Mouse (Mus musculus) hindbrain, embryonic 16.5 days (tissue): Measurements from ENCODE around the gene Asic3. TPM values are rescaled to one million over a fixed set of nuclear protein-coding genes. Genes with fewer than 3 reads are reported as not detected.
"Not testable (repeated sequence)": the region's sequence is repeated elsewhere in the genome, so short reads cannot be mapped to it uniquely, and the experiment has no call there.

ENCODE experiments used
- ATAC-seq: fragments of 200-750 bp; cut with Nextera tagmentation; 2 replicates; pipeline ENCODE4 v1.8.0; 2017; ENCODE audit warnings: moderate TSS enrichment, moderate library complexity
- H3K27ac ChIP-seq: fragments of 300-500 bp; sonication (generic); 2 replicates; pipeline ENCODE4 v1.5.1; 2014; ENCODE audit warnings: low read depth, mild to moderate bottlenecking, control low read depth, low read length, moderate library complexity
- H3K27me3 ChIP-seq: fragments of 300-500 bp; sonication (generic); replicated peaks from 2 replicates; pipeline ENCODE4 v1.6.1; 2014; ENCODE audit warnings: low read length; ENCODE audit not compliant: control insufficient read depth, insufficient read depth
- H3K36me3 ChIP-seq: fragments of 300-500 bp; sonication (generic); 2 replicates; pipeline ENCODE4 v1.6.1; 2014; ENCODE audit warnings: mild to moderate bottlenecking, low read length, moderate library complexity, mixed read lengths; ENCODE audit not compliant: control insufficient read depth, insufficient read depth
- H3K4me1 ChIP-seq: fragments of 300-500 bp; sonication (generic); 2 replicates; pipeline ENCODE4 v1.6.1; 2014; ENCODE audit warnings: low read depth, low read length; ENCODE audit not compliant: control insufficient read depth, insufficient read depth
- H3K4me2 ChIP-seq: fragments of 300-500 bp; sonication (generic); 2 replicates; pipeline ENCODE4 v1.6.1; 2014; ENCODE audit warnings: mild to moderate bottlenecking, low read length, control low read depth, moderate library complexity
- H3K4me3 ChIP-seq: fragments of 300-500 bp; sonication (generic); 2 replicates; pipeline ENCODE4 v1.5.1; 2014; ENCODE audit warnings: mild to moderate bottlenecking, low read length, control low read depth, moderate library complexity
- H3K9ac ChIP-seq: fragments of 300-500 bp; sonication (generic); 2 replicates; pipeline ENCODE4 v1.6.1; 2014; ENCODE audit warnings: low read depth, mild to moderate bottlenecking, control low read depth, low read length, moderate library complexity
- H3K9me3 ChIP-seq: fragments of 300-500 bp; sonication (generic); 2 replicates; pipeline ENCODE4 v1.6.1; 2014; ENCODE audit warnings: mild to moderate bottlenecking, low read length, moderate library complexity; ENCODE audit not compliant: control insufficient read depth
- WGBS: fragments of 180-500 bp; shearing (Covaris S2); extraction: QIAGEN DNeasy Blood & Tissue Kit; methylation state at CpG from one replicate; pipeline ENCODE4 v1.1.7; 2014; 5-methylcytosine and 5-hydroxymethylcytosine counted together
- polyA plus RNA-seq: library from polyadenylated mRNA; unstranded; fragments of >200 nt; fragmentation: Nextera tagmentation; extraction: Ambion mirVana; gene quantifications from 2 replicates; pipeline ENCODE4 v1.2.1, GENCODE M21; 2015

Asic3 gene
- polyA plus RNA-seq, 1 experiment from 2014 or later, result 0.85 TPM

DNA sequence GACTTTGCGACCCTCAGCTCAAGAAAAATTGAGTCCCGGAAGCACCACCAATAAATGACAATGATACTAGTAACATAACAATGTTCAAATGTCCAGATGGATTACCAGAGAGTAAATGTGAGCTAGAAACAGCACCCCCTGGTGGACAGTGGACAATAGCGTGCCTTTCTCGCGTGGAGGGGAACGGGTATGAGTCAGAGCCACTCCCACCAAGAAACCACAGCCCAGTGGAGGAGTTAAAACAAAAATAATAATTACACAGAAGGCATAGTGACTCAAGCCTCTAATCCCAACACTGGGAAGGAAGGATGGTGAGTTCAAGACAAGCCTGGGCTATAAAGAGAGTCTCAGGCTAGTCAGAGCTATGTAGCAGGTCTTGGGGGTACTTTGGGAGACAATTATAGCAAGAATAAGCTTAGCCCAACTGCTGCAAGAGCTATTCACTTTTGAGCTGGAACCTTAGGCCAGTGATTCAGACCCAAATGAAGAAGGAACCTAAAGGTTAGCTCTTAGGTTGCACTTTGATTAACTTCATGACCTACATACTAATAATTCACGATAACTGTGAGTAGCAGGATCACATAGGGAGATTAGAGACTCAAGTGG lies 19.7 kb upstream of the Asic3 start, which contains the start of gene Abcb8:
Abcb8 (plus strand) TSS at position 272 of the 606 bp plus-strand sequence.
- peak within 1 kb of the TSS; percentile 62 for H3K4me2 ChIP-seq
- peak within 1 kb of the TSS; percentile 71 for H3K9ac ChIP-seq
- no peak for ATAC-seq
- H3K4me1 ChIP-seq, result peaks cover under 1% of the 10 kb centered on the region; the same call in 1 of the 2 replicates
- peak within 1 kb of the TSS; percentile 66 for H3K4me3 ChIP-seq
- WGBS, result 22% methylated on average over 7 of the region's 7 CpGs
- H3K27me3 ChIP-seq, result peaks cover 6% of the 10 kb centered on the region
- no peaks in the 10 kb centered on the region for H3K36me3 ChIP-seq
- no peaks in the 10 kb centered on the region for H3K9me3 ChIP-seq
- H3K27ac ChIP-seq, result peak within 1 kb of the TSS; percentile 91

DNA sequence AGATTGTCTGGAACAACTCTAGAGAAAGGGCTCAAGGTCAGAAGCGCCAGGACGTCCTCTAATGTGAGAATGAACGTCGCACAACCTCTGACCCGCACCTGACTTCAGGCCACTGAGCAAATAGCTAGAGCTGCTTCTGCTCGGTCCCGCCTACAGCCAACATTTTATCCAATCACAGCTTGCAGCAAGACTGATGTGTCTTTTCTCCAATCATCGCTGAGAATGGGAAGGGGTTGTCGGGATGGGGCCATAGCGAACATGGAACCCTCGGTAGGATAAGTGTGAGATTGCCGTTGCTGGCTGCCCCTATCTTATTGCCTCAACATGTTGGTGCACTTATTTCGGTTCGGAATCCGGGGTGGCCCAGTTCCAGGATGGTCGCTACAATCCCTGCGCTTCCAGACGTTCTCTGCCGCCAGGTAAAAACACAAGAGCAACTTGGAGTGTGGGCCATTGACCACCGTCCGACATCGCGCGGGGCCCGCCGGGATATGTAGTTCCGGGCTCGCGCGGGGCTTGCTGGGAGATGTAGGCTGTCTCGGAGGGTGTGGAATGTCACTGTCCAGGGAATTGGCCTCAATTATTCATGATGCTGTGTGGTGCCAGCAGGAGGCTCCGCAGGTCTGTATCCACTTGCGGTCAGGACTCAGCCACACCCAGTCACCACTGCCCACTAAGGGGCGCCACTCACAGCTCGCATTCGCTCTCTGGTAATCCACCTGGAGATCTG lies 18.9 kb upstream of the Asic3 start:
- Histone ChIP-seq H3K27ac (peak overlapping the region; percentile 91), H3K27me3 (peaks cover 3% of the 10 kb centered on the region), H3K9ac (peak overlapping the region; percentile 71), H3K4me2 (peak overlapping the region; percentile 62), H3K36me3 (no peaks in the 10 kb centered on the region), H3K9me3 (no peaks in the 10 kb centered on the region), H3K4me3 (peak overlapping the region; percentile 66), H3K4me1 (no peaks in the 10 kb centered on the region)
- ATAC-seq, result peak; percentile 97
- 1% methylated on average over 36 of the region's 36 CpGs for WGBS

DNA sequence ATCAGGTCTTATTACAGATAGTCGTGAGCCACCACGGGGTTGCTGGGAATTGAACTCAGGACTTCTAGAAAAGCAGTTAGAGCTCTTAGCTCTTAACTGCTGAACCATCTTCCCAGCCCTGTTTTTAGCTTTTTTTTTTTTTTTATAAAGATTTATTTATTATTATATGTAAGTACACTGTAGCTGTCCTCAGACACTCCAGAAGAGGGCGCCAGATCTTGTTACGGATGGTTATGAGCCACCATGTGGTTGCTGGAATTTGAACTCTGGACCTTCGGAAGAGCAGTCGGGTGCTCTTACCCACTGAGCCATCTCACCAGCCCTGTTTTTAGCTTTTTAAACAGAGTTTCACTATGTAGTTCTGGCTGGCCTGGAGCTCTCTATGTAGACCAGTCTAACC lies 16.9 kb upstream of the Asic3 start:
- H3K4me3 ChIP-seq, result not testable (repeated sequence)

DNA sequence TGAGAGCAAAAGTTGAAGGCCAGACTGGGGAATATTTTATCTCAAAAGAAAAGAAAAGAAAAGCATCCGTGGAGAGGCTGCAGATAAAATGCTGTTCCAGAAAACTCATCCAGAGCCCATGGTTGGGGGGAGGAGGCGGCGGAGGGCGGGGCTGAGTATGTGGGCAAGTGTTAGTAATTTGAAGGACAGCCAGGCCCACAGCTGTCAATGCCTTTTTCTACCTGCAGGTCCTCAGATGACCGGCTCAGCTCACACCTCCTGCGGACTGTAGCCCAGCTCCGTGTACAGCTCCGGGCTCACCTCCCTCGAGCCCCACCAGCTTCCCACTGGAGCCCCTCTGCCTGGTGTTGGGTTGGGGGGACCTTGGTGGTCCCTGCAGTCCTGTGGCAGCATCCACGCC lies 13.5 kb upstream of the Asic3 start:
- Histone ChIP-seq H3K27me3 (no peaks in the 10 kb centered on the region), H3K4me3 (no peak overlapping the region), H3K36me3 (peaks cover 4% of the 10 kb centered on the region), H3K4me2 (no peak overlapping the region), H3K9me3 (no peaks in the 10 kb centered on the region), H3K4me1 (no peaks in the 10 kb centered on the region; the same call in 1 of the 2 replicates), H3K9ac (no peak overlapping the region), H3K27ac (no peak overlapping the region)
- 93% methylated on average over 10 of the region's 10 CpGs for WGBS
- no peak for ATAC-seq

More for the DNA sequence above, 16.9 kb upstream of the Asic3 start:
- H3K9me3 ChIP-seq, H3K27ac ChIP-seq, H3K4me2 ChIP-seq, H3K27me3 ChIP-seq, H3K36me3 ChIP-seq, H3K9ac ChIP-seq, H3K4me1 ChIP-seq, ATAC-seq: not testable (repeated sequence)
- 90% methylated on average over 6 of the region's 6 CpGs for WGBS

DNA sequence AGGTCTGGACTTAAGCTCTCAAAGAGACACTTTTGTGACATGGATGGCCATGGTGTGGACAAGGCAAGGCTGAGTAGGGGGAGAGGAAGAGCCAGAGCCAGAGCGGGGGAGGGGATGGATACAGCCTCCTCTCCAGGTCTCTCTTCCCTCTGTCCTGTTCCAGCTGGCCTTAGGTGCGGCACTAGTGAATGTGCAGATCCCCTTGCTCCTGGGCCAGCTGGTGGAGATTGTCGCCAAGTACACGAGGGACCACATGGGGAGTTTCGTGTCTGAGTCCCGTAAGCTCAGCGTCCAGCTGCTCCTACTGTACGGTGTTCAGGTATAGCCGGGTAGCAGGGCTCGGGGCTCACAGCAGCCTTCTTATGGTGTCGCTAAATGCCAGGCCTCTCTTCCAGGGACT lies 12.8 kb upstream of the Asic3 start:
- H3K36me3 ChIP-seq, result peaks cover 4% of the 10 kb centered on the region
- ATAC-seq, result no peak
- no peak overlapping the region for H3K9ac ChIP-seq
- H3K9me3 ChIP-seq, result no peaks in the 10 kb centered on the region
- no peaks in the 10 kb centered on the region for H3K27me3 ChIP-seq
- 82% methylated on average over 11 of the region's 11 CpGs for WGBS
- H3K4me1 ChIP-seq, result no peaks in the 10 kb centered on the region; the same call in 1 of the 2 replicates
- no peak overlapping the region for H3K4me2 ChIP-seq
- no peak overlapping the region for H3K27ac ChIP-seq
- H3K4me3 ChIP-seq, result no peak overlapping the region

DNA sequence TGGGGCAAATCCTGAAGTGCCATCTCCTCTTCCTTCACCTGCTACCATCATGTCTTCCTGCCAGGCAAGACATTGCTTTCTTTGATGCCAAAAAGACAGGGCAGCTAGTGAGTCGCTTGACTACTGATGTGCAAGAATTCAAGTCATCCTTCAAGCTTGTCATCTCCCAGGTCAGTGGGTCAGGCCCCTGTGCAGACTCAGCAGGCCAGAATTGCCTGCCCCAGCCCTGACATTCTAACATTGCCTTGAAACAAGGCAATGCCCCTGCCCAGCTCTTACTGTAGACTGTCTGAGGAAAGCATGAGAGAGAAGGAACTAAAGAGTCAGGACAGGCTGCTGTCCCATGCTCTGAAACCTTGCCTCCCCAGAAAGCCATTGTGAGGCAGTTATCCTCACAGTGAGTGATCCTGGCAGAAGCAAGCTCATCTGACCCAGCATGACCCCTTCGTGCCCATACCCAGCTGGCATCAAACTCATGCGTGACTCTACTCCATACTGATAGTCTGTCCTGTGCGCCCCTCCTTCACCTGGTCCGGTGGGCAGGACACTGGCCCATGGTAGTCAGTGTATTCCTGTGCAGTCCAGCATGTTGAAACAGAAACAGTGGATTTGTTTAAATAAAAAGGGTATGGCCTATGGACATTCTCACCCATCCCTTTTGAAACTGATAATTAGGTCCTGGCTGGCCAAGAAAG lies 12.1 kb upstream of the Asic3 start:
- Histone ChIP-seq H3K4me3 (no peak overlapping the region), H3K4me1 (no peaks in the 10 kb centered on the region; the same call in 1 of the 2 replicates), H3K27me3 (no peaks in the 10 kb centered on the region), H3K4me2 (no peak overlapping the region), H3K27ac (no peak overlapping the region), H3K9me3 (no peaks in the 10 kb centered on the region), H3K36me3 (peaks cover 4% of the 10 kb centered on the region), H3K9ac (no peak overlapping the region)
- 88% methylated on average over 5 of the region's 5 CpGs for WGBS
- no peak for ATAC-seq

DNA sequence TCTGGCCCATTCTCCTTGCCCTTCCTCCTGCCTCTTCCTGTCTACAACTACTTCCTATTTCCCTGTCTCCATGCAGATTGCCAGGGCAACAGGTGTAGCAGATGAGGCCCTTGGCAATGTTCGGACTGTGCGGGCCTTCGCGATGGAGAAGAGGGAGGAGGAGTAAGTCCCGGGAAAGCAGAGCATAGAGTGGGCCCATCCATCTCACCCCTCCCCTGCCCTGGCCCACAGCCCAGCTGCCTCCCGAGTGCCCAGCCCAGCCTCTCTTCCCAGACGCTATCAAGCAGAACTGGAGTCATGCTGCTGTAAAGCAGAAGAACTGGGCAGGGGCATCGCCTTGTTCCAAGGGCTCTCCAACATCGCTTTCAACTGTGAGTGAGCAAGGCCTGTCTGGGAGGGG lies 11.2 kb upstream of the Asic3 start:
- ATAC-seq, result peak; percentile 70
- no peaks in the 10 kb centered on the region for H3K9me3 ChIP-seq
- WGBS, result 51% methylated on average over 9 of the region's 9 CpGs

DNA sequence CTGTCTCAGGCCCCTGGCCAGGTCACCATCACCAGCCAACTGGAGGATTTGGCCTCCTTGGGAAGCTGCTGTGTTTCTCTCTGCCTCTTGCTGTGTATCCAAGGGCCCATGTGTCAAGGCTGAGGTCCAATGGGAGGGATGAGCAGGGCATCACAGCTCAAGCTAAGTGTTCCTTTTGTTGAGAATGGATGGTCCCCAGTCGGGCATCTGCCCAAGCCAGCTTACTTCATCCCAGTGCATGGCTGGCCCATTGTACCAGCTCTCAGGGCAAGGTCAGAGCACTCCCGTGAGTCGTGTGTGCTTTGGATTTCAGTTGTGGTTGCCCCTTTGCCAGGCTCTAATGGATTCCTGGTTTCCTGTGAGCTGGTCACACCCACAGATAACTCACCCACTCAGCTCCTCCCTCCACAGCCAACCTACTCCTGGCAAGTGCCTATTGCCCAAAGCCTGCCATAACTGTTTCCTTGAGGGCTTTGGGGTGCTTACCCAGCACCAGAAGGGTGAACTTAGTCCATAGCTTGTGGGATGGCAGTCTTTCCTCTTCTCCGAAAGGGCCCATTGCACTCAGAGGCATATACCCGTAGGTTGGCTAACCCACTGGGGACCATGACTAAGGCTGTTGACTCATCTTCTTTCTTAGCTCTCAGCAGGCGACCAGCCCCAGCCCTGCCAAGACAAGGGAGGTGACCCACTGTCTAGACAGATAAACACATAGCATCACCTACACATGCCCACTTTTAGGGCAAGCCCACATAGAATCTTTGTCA lies 8.4 kb upstream of the Asic3 start:
- Histone ChIP-seq H3K4me1 (no peaks in the 10 kb centered on the region; the same call in 1 of the 2 replicates), H3K4me2 (no peak overlapping the region), H3K27ac (no peak overlapping the region), H3K36me3 (peaks cover 4% of the 10 kb centered on the region), H3K27me3 (no peaks in the 10 kb centered on the region), H3K9me3 (no peaks in the 10 kb centered on the region), H3K4me3 (no peak overlapping the region), H3K9ac (no peak overlapping the region)
- 86% methylated on average over 6 of the region's 6 CpGs for WGBS
- no peak for ATAC-seq

More for the DNA sequence above, 11.2 kb upstream of the Asic3 start:
- Histone ChIP-seq H3K36me3 (peaks cover 4% of the 10 kb centered on the region), H3K4me3 (no peak overlapping the region), H3K27me3 (no peaks in the 10 kb centered on the region), H3K27ac (no peak overlapping the region), H3K9ac (no peak overlapping the region), H3K4me1 (no peaks in the 10 kb centered on the region; the same call in 1 of the 2 replicates), H3K4me2 (no peak overlapping the region)
